Mouse (Mus musculus) liver, embryonic 14.5 days (tissue): Measurements from ENCODE around the gene Ccdc106.

Experiments used
- CTCF ChIP-seq: IDR thresholded peaks from 2 replicates; pipeline ENCODE4 v1.5.1; 2016; ENCODE audit warnings: antibody characterized with exemption, low read depth, control low read depth
- EP300 ChIP-seq: IDR thresholded peaks from 2 replicates; pipeline ENCODE4 v1.6.1; 2016; ENCODE audit warnings: antibody characterized with exemption, low read depth

- TF ChIP-seq CTCF: no peak
- no peak for TF ChIP-seq EP300
Observed at GRCm38 (mm10) chr7:5083325-5084105, 63.2 kb downstream of the Ccdc106 start.
